Mouse (Mus musculus) forebrain, embryonic 16.5 days (tissue): Measurements from ENCODE around the gene Sh2b3. TPM values are rescaled to one million over a fixed set of nuclear protein-coding genes. Genes with fewer than 3 reads are reported as not detected.

Source experiments
- ATAC-seq: fragments of 200-750 bp; cut with Nextera tagmentation; 2 replicates; pipeline ENCODE4 v1.8.0; 2017; ENCODE audit warnings: mild to moderate bottlenecking, moderate library complexity
- H3K27ac ChIP-seq: fragments of 300-500 bp; sonication (generic); 2 replicates; pipeline ENCODE4 v1.5.1; 2014; ENCODE audit warnings: low read length, control low read depth
- H3K27me3 ChIP-seq: fragments of 300-500 bp; sonication (generic); replicated peaks from 2 replicates; pipeline ENCODE4 v1.6.1; 2014; ENCODE audit warnings: low read length; ENCODE audit not compliant: control insufficient read depth, insufficient read depth
- H3K36me3 ChIP-seq: fragments of 300-500 bp; sonication (generic); 2 replicates; pipeline ENCODE4 v1.6.1; 2014; ENCODE audit not compliant: control insufficient read depth, insufficient read depth
- H3K4me1 ChIP-seq: fragments of 300-500 bp; sonication (generic); replicated peaks from 2 replicates; pipeline ENCODE4 v1.6.1; 2014; ENCODE audit warnings: low read length; ENCODE audit not compliant: control insufficient read depth, insufficient read depth
- H3K4me2 ChIP-seq: fragments of 300-500 bp; sonication (generic); 2 replicates; pipeline ENCODE4 v1.6.1; 2014; ENCODE audit warnings: mild to moderate bottlenecking, low read length, control low read depth
- H3K4me3 ChIP-seq: fragments of 300-500 bp; sonication (generic); replicated peaks from 2 replicates; pipeline ENCODE4 v1.5.1; 2014; ENCODE audit warnings: mild to moderate bottlenecking, low read length, control low read depth
- H3K9ac ChIP-seq: fragments of 300-500 bp; sonication (generic); replicated peaks from 2 replicates; pipeline ENCODE4 v1.6.1; 2014; ENCODE audit warnings: low read depth, low read length, control low read depth
- H3K9me3 ChIP-seq: fragments of 300-500 bp; sonication (generic); 2 replicates; pipeline ENCODE4 v1.6.1; 2016; ENCODE audit warnings: low read length; ENCODE audit not compliant: control insufficient read depth
- WGBS: fragments of 180-500 bp; shearing (Covaris S2); extraction: QIAGEN DNeasy Blood & Tissue Kit; methylation state at CpG from one replicate; pipeline ENCODE4 v1.1.7; 2014; 5-methylcytosine and 5-hydroxymethylcytosine counted together
- polyA plus RNA-seq: library from polyadenylated mRNA; unstranded; fragments of >200 nt; fragmentation: Nextera tagmentation; extraction: Ambion mirVana; gene quantifications from 2 replicates; pipeline ENCODE4 v1.2.1, GENCODE M21; 2015

Gene Sh2b3
- polyA plus RNA-seq, 1 experiment from 2014 or later = 5.9 TPM

GRCm38 (mm10) chr5:121838341-121839127 is 1.1 kb upstream of the Sh2b3 start:
- Histone ChIP-seq H3K36me3 (no peaks in the 10 kb centered on the region), H3K9ac (peak overlapping the region; percentile 37), H3K4me2 (peak overlapping the region; percentile 97), H3K4me3 (peak overlapping the region; percentile 41), H3K27me3 (peaks cover 31% of the 10 kb centered on the region), H3K27ac (no peak overlapping the region), H3K4me1 (peaks cover 41% of the 10 kb centered on the region), H3K9me3 (peaks cover 2% of the 10 kb centered on the region; the same call in 1 of the 2 replicates)
- WGBS = 1% methylated on average over 46 of the region's 46 CpGs
- no peak for ATAC-seq

- peaks cover 35% of the 10 kb centered on the region for H3K4me1 ChIP-seq
- peaks cover 27% of the 10 kb centered on the region for H3K27me3 ChIP-seq
These were observed 592 bp downstream of the Sh2b3 start for GRCm38 (mm10) chr5:121836692-121837415.

GRCm38 (mm10) chr5:121835949-121836691 is 1.3 kb downstream of the Sh2b3 start:
- peaks cover 24% of the 10 kb centered on the region for H3K27me3 ChIP-seq
- no peak overlapping the region for H3K27ac ChIP-seq
- peak overlapping the region; percentile 79 for H3K9ac ChIP-seq
- WGBS = 0% methylated on average over 40 of the region's 51 CpGs
- H3K36me3 ChIP-seq = no peaks in the 10 kb centered on the region
- ATAC-seq = peak; percentile 15; the same call in 1 of the 2 replicates
- peaks cover 1% of the 10 kb centered on the region; the same call in 1 of the 2 replicates for H3K9me3 ChIP-seq
- peaks cover 35% of the 10 kb centered on the region for H3K4me1 ChIP-seq
- peak overlapping the region; percentile 97 for H3K4me2 ChIP-seq
- H3K4me3 ChIP-seq = peak overlapping the region; percentile 58

More at GRCm38 (mm10) chr5:121836692-121837415, 592 bp downstream of the Sh2b3 start:
- peaks cover 2% of the 10 kb centered on the region; the same call in 1 of the 2 replicates for H3K9me3 ChIP-seq
- H3K4me3 ChIP-seq = peak overlapping the region; percentile 58
- ATAC-seq = peak; percentile 63
- H3K4me2 ChIP-seq = peak overlapping the region; percentile 97
- WGBS = under 1% methylated on average over 75 of the region's 77 CpGs
- no peak overlapping the region for H3K27ac ChIP-seq
- no peaks in the 10 kb centered on the region for H3K36me3 ChIP-seq
- H3K9ac ChIP-seq = peak overlapping the region; percentile 79

GRCm38 (mm10) chr5:121834991-121835747 is 2.3 kb downstream of the Sh2b3 start:
- Histone ChIP-seq H3K9me3 (no peaks in the 10 kb centered on the region), H3K27me3 (peaks cover 24% of the 10 kb centered on the region), H3K4me2 (peak overlapping the region; percentile 97), H3K9ac (no peak overlapping the region), H3K4me1 (peaks cover 35% of the 10 kb centered on the region), H3K4me3 (peak overlapping the region; percentile 58), H3K27ac (no peak overlapping the region), H3K36me3 (no peaks in the 10 kb centered on the region)
- ATAC-seq = no peak
- WGBS = 54% methylated on average over 12 of the region's 12 CpGs

GRCm38 (mm10) chr5:121834241-121834606 is 3.2 kb downstream of the Sh2b3 start:
- peaks cover 21% of the 10 kb centered on the region for H3K27me3 ChIP-seq

GRCm38 (mm10) chr5:121833572-121834240 is 3.7 kb downstream of the Sh2b3 start:
- 78% methylated on average over 10 of the region's 10 CpGs for WGBS
- Histone ChIP-seq H3K4me2 (no peak overlapping the region), H3K9ac (no peak overlapping the region), H3K9me3 (no peaks in the 10 kb centered on the region), H3K27me3 (peaks cover 17% of the 10 kb centered on the region), H3K4me3 (no peak overlapping the region), H3K36me3 (no peaks in the 10 kb centered on the region), H3K27ac (no peak overlapping the region), H3K4me1 (peaks cover 37% of the 10 kb centered on the region)
- ATAC-seq = no peak

More at GRCm38 (mm10) chr5:121834241-121834606, 3.2 kb downstream of the Sh2b3 start:
- Histone ChIP-seq H3K36me3 (no peaks in the 10 kb centered on the region), H3K9ac (no peak overlapping the region), H3K9me3 (no peaks in the 10 kb centered on the region), H3K4me2 (no peak overlapping the region), H3K4me1 (peaks cover 36% of the 10 kb centered on the region), H3K4me3 (no peak overlapping the region), H3K27ac (no peak overlapping the region)
- 88% methylated on average over 7 of the region's 7 CpGs for WGBS
- ATAC-seq = no peak

GRCm38 (mm10) chr5:121833159-121833558 is 4.3 kb downstream of the Sh2b3 start:
- no peak overlapping the region for H3K9ac ChIP-seq
- H3K4me3 ChIP-seq = no peak overlapping the region
- H3K27ac ChIP-seq = no peak overlapping the region
- ATAC-seq = no peak
- no peaks in the 10 kb centered on the region for H3K9me3 ChIP-seq
- 81% methylated on average over 2 of the region's 2 CpGs for WGBS
- H3K4me2 ChIP-seq = no peak overlapping the region
- no peaks in the 10 kb centered on the region for H3K36me3 ChIP-seq
- peaks cover 38% of the 10 kb centered on the region for H3K4me1 ChIP-seq
- H3K27me3 ChIP-seq = peaks cover 13% of the 10 kb centered on the region

- Histone ChIP-seq H3K4me2 (no peak overlapping the region), H3K4me3 (no peak overlapping the region), H3K9me3 (no peaks in the 10 kb centered on the region), H3K9ac (no peak overlapping the region), H3K27me3 (peaks cover 9% of the 10 kb centered on the region), H3K4me1 (peaks cover 38% of the 10 kb centered on the region), H3K36me3 (no peaks in the 10 kb centered on the region), H3K27ac (no peak overlapping the region)
- no peak for ATAC-seq
- 78% methylated on average over 6 of the region's 6 CpGs for WGBS
These were observed 4.9 kb downstream of the Sh2b3 start for GRCm38 (mm10) chr5:121832376-121833155.
